Mouse (Mus musculus): ENCODE results near the gene Dgkb. TPM values are rescaled to one million over a fixed set of nuclear protein-coding genes. Genes with fewer than 3 reads are reported as not detected.

Dgkb gene
- total RNA-seq, 2 experiments from 2014 or later, result not detected

- ATAC-seq (replicated peaks; ENCODE audit: low FRiP score, poor library complexity, severe bottlenecking), result no peak
Observed at GRCm38 (mm10) chr12:38545431-38545830, 727.9 kb downstream of the Dgkb start.

GRCm38 (mm10) chr12:38577141-38577540 lies 759.6 kb downstream of the Dgkb start:
- ATAC-seq (replicated peaks; ENCODE audit: low FRiP score, poor library complexity, severe bottlenecking), result no peak

- ATAC-seq (replicated peaks; ENCODE audit: low FRiP score, poor library complexity, severe bottlenecking), result no peak
Observed at GRCm38 (mm10) chr12:38579191-38579817, 761.8 kb downstream of the Dgkb start.

GRCm38 (mm10) chr12:38586368-38586865 lies 768.9 kb downstream of the Dgkb start:
- ATAC-seq (replicated peaks; ENCODE audit: low FRiP score, poor library complexity, severe bottlenecking), result no peak

- ATAC-seq (replicated peaks; ENCODE audit: low FRiP score, poor library complexity, severe bottlenecking), result no peak
Observed at GRCm38 (mm10) chr12:38589951-38590350, 772.4 kb downstream of the Dgkb start.

- ATAC-seq (replicated peaks; ENCODE audit: low FRiP score, poor library complexity, severe bottlenecking), result no peak
Observed at GRCm38 (mm10) chr12:38593653-38594052, 776.1 kb downstream of the Dgkb start.

GRCm38 (mm10) chr12:38594055-38594454 lies 776.5 kb downstream of the Dgkb start:
- no peak for ATAC-seq (replicated peaks; ENCODE audit: low FRiP score, poor library complexity, severe bottlenecking)

- ATAC-seq (replicated peaks; ENCODE audit: low FRiP score, poor library complexity, severe bottlenecking), result no peak
Observed at GRCm38 (mm10) chr12:38596416-38597062, 779.0 kb downstream of the Dgkb start.

- ATAC-seq (replicated peaks; ENCODE audit: low FRiP score, poor library complexity, severe bottlenecking), result no peak
Observed at GRCm38 (mm10) chr12:38598096-38598495, 780.6 kb downstream of the Dgkb start.

- ATAC-seq (replicated peaks; ENCODE audit: low FRiP score, poor library complexity, severe bottlenecking), result no peak
Observed at GRCm38 (mm10) chr12:38600165-38600845, 782.8 kb downstream of the Dgkb start.

- ATAC-seq (replicated peaks; ENCODE audit: low FRiP score, poor library complexity, severe bottlenecking), result no peak
Observed at GRCm38 (mm10) chr12:38608104-38608503, 790.6 kb downstream of the Dgkb start.

- no peak for ATAC-seq (replicated peaks; ENCODE audit: low FRiP score, poor library complexity, severe bottlenecking)
Observed at GRCm38 (mm10) chr12:38668265-38668664, 850.7 kb downstream of the Dgkb start.

Measured in erythroid progenitor cell, adult 5-6 weeks (primary cell).